Mouse (Mus musculus) embryo, embryonic 10 days (tissue): Measurements from ENCODE around the gene Fev.
A peak's percentile ranks its signal among the peaks of the same experiment; 100 is the strongest.

ENCODE experiments used
- DNase-seq: peaks from one replicate; pipeline ENCODE4 v3.0.0-alpha.2; 2015; ENCODE audit warnings: low spot score

The Fev gene

DNA sequence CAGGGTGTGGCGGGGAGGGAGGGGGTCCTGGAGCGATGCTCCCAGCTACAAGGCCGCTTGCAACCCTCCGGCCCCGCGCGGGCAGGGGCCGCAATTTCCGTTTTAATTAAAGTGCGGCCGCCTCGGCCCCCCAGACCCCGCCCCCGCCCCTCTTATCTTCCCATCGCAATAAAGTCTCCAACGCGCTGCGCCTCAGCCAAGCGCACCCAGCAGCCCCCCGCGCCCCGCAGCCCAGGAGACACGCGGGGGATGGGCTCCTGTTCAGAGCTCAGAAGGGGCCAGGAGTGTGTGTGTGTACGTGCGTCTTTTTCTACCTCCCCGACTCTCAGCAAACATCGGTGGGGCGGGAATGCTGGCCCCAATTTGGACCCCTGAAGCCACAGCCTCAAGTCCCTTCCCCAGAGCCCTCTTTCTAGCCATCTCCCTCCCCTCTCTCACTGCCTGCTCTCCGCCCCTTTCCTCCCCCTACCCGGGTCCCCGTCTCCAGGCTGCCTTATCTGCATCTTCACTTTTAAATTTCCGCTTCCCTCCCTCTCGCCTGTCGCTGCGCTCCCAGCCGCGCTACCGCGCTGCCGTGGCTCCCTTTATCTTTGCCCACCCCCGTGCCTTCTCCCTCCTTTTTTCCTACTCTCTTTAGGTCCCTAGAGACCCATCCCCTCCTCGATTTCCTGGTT, at the start of gene Fev:
Gene Fev, minus strand, starts transcription at position 51 of the 674 bp plus-strand sequence.
- peak; percentile 36 for DNase-seq

DNA sequence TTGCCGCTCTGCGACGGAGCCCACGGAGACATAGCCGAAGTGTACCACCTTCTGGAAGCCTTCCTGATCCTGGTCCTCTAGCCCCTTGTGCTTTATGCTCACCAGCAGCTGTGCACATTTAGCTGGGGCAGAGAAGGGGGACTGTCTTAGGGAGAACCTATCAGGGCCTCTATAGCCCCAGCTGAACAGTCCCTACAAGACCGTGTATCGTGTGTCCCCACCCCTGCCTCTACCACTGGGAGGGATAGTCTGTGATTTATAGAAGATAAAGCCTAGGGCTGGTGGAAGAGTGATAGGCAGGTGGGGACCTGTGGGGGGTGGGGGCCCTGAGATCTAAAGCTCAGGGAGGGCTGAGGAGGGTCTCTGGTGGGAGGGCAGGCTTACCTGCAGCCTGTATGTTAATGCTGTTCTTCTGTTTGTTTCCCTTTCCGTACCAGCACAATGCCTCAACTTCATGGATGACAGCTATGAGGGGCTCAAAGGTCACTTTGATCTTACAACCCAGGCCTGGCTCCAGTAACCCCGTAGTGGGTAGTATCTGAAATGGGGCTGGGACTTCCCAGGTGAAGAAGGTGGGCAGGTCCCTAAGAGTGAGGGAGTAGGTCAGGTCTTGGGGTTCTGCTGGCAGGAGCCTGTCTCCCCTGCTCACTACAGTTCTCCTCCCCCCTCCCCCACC, 42.5 kb upstream of the Fev start:
- DNase-seq: no peak

GRCm38 (mm10) chr1:74926721-74927120, 41.5 kb upstream of the Fev start:
- peak; percentile 63 for DNase-seq

DNA sequence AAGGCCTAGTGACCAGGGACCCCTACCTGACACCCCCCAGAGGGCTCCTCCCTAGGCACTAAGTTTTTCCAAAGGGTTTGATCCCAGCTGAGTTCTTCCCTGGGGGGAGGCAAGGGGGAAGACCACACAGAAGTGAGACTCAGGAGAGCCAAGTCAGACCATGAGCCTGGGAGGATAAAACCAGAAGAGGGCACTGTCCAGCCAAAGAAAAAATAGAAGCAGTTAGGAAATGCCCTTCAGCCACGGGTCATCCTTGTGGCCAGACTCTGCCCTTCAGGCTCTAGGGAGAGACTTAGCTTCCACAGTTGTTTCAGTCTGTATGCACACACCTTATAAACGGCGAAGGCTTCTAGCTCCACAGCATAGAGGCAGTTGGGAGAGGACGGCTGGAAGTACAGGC, 39.2 kb upstream of the Fev start:
- peak; percentile 9 for DNase-seq

GRCm38 (mm10) chr1:74915706-74916105, 30.5 kb upstream of the Fev start:
- DNase-seq: peak; percentile 46

DNA sequence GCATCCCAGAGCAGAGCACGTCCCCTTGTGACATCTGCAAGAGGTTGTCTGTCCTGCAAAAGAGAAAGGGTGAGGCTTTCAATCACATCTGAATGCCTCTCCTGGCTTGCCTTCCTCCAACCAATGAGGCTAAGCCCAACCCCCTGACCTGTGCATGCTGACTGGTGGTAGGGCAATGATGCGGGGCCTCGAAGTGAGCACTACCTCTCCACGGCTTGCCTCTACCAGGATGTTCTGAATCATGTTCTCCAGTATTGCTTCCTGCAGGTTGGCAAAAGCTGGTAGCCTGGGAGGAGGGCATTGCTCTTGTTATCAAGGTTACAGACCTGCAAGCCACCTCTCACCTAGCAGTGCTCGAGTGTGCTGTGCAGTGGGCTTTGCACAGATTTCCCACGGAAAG, 17.0 kb upstream of the Fev start:
- no peak for DNase-seq

- peak; percentile 66 for DNase-seq
Observed at GRCm38 (mm10) chr1:74901686-74902085, 16.5 kb upstream of the Fev start.

DNA sequence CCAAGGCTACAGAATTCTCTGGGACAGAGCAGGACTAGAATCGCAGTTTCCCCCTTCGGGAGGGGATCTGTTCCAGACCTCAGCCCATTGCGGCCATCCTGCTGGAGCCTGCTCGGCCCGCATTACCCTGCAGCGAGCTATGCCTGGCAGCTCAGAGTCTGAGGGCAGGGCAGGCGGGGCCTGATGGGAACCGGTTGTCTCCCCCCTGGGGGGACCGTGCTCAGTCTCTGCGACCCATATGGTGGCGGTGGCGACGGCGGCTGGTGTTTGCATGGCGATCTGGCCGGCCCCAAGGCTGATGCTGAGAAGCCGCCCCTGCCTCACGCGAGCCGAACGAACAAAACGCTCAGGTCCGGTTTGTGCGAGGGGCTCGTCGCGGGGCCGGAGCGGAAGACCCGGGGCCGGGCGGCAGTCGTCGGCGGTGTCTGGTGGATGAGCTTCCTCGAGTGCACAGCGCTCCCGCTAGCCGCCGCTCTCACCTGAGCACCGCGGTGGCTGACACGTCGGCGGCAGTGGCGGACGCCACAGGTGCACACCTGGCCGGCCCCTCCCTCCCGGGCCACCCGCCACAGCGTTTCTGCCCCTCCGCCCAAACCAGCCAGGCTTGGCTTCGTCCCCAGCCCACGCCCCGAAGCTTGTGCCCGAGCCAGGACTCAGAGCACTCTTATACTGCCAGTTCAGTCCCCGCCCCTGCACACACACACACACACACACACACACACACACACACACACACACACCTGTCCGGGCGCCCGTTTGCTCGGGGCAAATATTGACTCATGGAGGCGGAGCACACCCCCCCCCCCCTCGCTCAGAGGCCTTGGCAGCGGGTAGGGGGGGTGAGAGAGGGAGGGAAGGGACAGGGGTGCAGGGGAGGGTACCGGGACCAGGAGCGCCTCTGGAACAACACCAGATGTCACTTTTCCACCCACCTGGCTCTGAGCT, 15.4 kb upstream of the Fev start:
- DNase-seq: peak; percentile 31

GRCm38 (mm10) chr1:74898656-74899431, 13.6 kb upstream of the Fev start:
- no peak for DNase-seq

GRCm38 (mm10) chr1:74897976-74898375, 12.8 kb upstream of the Fev start:
- DNase-seq: no peak

DNA sequence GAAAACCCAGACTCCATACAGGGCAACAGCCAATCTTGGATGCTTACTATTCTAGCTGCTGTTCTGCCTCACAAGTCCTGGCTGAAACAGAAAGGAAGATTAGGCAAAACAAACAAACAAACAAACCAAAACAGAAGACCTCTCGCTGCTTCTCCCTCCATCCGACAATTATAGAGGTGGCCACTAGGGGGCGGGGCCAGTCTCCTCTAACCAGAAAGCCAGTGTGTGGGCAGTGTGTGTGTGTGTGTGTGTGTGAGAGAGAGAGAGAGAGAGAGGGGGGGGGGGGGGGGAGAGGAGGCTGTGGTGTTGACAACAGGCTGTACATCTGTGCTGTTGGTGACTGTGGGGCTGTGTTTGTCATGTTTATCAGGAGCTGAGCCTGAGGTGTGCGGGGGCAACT, 9.7 kb upstream of the Fev start:
- peak; percentile 56 for DNase-seq

DNA sequence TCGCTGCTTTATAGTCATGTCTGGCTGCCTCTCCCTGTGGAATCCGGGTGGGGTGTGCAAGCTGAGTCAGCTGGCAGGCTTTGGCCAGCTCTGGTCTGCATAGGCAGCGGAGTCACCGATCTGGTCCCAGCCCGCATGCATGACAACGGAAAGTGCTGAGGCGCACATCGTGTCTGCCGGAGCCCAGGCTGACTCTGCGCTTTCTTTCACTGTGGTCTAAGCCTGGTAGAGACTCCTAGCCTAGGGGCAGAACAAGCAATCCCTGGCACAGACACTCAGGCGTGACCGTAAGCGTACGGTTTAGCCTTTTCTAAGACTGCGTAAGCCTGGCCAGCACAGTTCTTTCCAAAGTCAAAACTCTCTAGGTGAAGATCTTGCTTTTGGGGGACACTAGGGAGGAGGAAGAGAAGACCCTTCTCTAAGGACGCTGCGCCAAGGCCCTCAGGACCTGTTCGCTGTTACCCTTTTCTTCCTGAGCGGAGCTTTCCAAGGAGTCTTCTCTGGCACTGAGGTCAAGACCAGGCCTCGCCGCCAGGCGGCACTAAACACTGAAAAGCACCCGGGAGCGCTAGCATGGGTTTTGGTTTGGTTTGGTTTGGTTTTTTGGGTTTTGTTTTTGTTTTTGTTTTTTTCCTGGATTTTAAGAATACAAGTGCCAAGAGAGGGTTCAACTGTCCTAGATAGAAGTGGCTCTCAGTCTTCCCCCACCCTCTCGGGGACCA, 8.1 kb upstream of the Fev start, which contains the start of gene Cryba2:
Gene Cryba2, minus strand, starts transcription at position 10 of the 722 bp plus-strand sequence.
- DNase-seq: peak; percentile 80

- no peak for DNase-seq
Observed at GRCm38 (mm10) chr1:74892351-74893133, 7.3 kb upstream of the Fev start.

DNA sequence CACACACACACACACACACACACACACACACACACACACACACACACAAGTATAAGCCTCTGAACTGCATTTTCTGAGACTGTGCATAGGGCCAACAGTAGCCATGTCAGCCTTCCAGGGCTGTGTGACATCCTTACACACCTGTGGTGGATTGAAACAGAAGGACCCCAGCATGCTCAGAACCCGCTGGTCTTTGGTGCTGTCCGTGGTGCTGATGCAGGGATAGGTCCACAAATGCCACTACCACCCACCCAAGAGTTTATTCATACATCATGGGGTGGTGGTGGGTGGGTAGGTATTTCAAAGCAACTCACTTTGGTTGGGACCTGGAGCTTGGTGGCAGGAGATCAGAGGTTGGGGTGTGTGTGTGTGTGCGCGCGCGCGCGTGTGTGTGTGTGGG, 6.3 kb upstream of the Fev start:
- DNase-seq: peak; percentile 85

DNA sequence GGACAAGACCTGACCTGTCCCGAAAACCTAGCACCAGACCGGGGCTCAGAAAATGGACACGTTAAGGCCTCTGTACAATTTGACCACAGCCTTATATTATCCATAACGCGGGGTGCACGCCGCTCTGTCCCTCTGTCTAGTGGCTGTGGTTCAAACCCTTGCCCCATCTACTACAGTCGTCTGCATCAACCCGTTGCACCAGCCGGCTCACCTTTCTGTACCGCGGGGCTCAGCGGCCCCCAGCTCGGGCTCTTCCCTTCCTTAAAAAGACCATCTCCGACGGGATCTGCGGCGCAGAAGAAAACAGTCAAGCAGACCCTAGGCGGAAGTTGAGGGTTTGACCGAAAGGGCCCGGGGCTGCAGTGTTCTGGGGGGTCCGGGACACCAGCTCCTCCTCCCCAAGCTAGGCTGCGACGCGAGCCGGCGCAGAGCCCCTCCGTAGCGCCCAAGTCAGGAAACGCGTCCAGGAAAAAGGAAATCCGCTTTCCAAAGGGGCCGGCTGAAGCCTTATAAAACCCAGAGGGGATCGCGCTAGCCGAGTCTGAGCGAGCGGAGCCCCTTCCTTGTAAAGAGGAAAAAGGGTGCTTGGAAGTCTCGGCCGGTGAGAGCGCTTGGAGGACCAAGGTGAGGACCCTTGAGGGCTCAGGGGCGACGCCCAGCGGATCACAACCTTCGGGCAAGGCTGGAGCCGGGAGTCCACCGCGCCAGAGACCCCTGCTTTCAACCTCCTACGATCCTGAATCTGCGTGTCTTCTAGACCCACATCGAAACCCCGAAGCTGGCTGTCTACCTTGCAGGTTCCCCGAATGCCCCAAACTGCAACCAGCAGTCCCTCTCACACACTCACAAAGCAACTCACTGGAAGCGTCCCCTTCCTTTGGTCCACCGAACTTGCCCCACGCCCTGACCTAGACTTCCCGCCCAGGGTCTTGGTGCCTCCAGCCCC, 750 bp downstream of the Fev start:
- peak; percentile 41 for DNase-seq

GRCm38 (mm10) chr1:74883441-74883840, 1.8 kb downstream of the Fev start:
- no peak for DNase-seq

DNA sequence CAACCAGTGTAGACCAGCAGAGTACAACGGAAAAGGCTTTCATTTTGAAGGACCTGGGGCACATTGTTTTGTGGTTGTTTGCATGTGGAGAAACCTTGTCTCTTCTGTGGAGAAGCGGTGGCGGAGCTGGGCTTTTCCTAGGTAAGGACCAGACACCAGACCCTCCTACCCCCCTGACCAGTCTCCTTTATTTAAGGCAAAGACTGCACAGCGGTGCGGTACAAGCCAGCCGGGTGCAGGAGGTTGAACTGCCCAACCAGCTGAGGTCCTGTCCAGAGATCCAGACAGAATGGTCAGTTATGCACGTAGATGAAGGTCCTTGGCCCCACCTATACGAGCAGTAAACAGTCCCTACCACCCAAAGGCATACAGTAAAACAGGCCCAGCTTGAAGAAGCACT, 2.4 kb downstream of the Fev start:
- DNase-seq: peak; percentile 23

DNA sequence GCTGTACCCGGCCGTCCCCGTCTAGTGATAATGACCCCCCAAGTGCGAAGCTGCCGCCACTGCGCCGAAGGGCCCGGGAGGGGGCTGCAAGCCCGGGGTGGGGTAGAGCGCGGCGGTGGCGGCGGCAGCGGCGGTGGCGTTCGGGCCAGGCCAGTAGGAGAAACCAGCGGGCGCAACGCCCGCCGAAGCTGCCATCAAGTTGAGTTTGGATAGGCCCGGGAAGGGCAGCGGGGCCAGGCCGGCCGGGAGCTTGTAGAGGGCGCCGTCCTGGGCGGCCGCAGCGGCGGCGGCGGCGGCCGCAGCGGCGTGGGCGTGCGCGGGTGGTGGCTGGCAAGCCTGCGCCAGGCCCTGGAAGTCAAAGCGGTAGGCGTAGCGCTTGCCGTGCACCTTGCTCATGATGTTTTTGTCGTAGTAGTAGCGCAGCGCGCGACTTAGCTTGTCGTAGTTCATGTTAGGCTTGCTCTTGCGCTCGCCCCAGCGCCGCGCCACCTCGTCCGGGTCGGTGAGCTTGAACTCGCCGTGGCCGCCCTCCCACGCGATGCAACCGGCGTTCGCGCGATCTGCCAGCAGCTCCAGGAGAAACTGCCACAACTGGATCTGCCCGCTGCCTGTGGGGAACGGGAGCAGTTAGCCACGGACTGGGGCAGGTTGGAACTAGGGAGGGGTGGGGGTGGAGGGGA, 3.0 kb downstream of the Fev start:
- peak; percentile 28 for DNase-seq
